Mouse (Mus musculus): ENCODE measurements around the gene Ltb4r2. TPM values are rescaled to one million over a fixed set of nuclear protein-coding genes. Genes with fewer than 3 reads are reported as not detected.

Gene Ltb4r2
- polyA plus RNA-seq, 1 experiment from 2014 or later = 0.16 TPM

- H3K9ac ChIP-seq (ENCODE audit: low read depth, low read length) = no peak overlapping the region
- no peak overlapping the region for H3K4me2 ChIP-seq
- peaks cover 22% of the 10 kb centered on the region for H3K4me1 ChIP-seq (ENCODE audit: control insufficient read depth, insufficient read depth, low read length)
- ATAC-seq (replicated peaks; ENCODE audit: insufficient number of reproducible peaks, low FRiP score, low TSS enrichment) = no peak
- H3K27ac ChIP-seq (ENCODE audit: low read depth, low read length) = no peak overlapping the region
- WGBS (ENCODE audit: insufficient replicate concordance) = 50% methylated on average over 16 of the region's 16 CpGs
- no peaks in the 10 kb centered on the region for H3K9me3 ChIP-seq (replicated peaks; ENCODE audit: control insufficient read depth, low read length)
- peaks cover 27% of the 10 kb centered on the region for H3K27me3 ChIP-seq (ENCODE audit: control insufficient read depth, insufficient read depth, low read length)
- H3K36me3 ChIP-seq (ENCODE audit: control insufficient read depth, insufficient read depth, low read length) = no peaks in the 10 kb centered on the region
- no peak overlapping the region for H3K4me3 ChIP-seq (ENCODE audit: low read depth, low read length)
Measured at GRCm38 (mm10) chr14:55779656-55780055, 18.4 kb downstream of the Ltb4r2 start.

DNA sequence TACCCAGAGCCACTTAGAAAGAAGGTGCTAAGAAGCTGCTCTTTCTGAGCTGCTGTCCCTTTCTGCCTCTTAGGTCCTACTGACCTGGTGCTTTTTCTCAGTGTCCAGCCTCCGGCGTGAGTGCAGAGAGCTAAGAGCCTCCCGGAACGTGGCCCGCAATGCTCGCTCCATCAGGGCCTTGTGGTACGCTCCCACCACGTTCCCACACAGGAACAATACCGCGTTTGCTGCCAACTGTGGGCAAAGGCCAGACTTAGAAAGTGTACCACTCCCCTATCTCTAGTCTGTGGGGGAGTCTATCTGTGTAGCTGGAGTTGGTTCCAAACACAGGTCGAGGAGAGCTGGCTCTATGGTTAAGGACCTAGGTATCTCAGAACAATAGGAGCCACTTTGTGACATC, 19.5 kb downstream of the Ltb4r2 start:
- WGBS (ENCODE audit: insufficient replicate concordance) = 75% methylated on average over 11 of the region's 11 CpGs
- no peak overlapping the region for H3K4me2 ChIP-seq
- H3K27ac ChIP-seq (ENCODE audit: low read depth, low read length) = no peak overlapping the region
- H3K36me3 ChIP-seq (ENCODE audit: control insufficient read depth, insufficient read depth, low read length) = no peaks in the 10 kb centered on the region
- H3K4me3 ChIP-seq (ENCODE audit: low read depth, low read length) = no peak overlapping the region
- no peak for ATAC-seq (replicated peaks; ENCODE audit: insufficient number of reproducible peaks, low FRiP score, low TSS enrichment)
- H3K27me3 ChIP-seq (ENCODE audit: control insufficient read depth, insufficient read depth, low read length) = peaks cover 35% of the 10 kb centered on the region
- H3K9ac ChIP-seq (ENCODE audit: low read depth, low read length) = no peak overlapping the region
- peaks cover 22% of the 10 kb centered on the region for H3K4me1 ChIP-seq (ENCODE audit: control insufficient read depth, insufficient read depth, low read length)
- H3K9me3 ChIP-seq (replicated peaks; ENCODE audit: control insufficient read depth, low read length) = no peaks in the 10 kb centered on the region

- H3K27ac ChIP-seq (ENCODE audit: low read depth, low read length) = no peak overlapping the region
- H3K4me1 ChIP-seq (ENCODE audit: control insufficient read depth, insufficient read depth, low read length) = peaks cover 22% of the 10 kb centered on the region
- peaks cover 41% of the 10 kb centered on the region for H3K27me3 ChIP-seq (ENCODE audit: control insufficient read depth, insufficient read depth, low read length)
- H3K4me3 ChIP-seq (ENCODE audit: low read depth, low read length) = peak overlapping the region; percentile 5; the same call in 1 of the 2 replicates
- 18% methylated on average over 14 of the region's 14 CpGs for WGBS (ENCODE audit: insufficient replicate concordance)
- H3K9me3 ChIP-seq (replicated peaks; ENCODE audit: control insufficient read depth, low read length) = no peaks in the 10 kb centered on the region
- peak overlapping the region; percentile 62 for H3K4me2 ChIP-seq
- H3K36me3 ChIP-seq (ENCODE audit: control insufficient read depth, insufficient read depth, low read length) = no peaks in the 10 kb centered on the region
- ATAC-seq (replicated peaks; ENCODE audit: insufficient number of reproducible peaks, low FRiP score, low TSS enrichment) = no peak
- H3K9ac ChIP-seq (ENCODE audit: low read depth, low read length) = no peak overlapping the region
Measured at GRCm38 (mm10) chr14:55781310-55781709, 20.1 kb downstream of the Ltb4r2 start.

GRCm38 (mm10) chr14:55782361-55782960, 21.2 kb downstream of the Ltb4r2 start:
- Histone ChIP-seq H3K36me3 (ENCODE audit: control insufficient read depth, insufficient read depth, low read length) (no peaks in the 10 kb centered on the region), H3K4me2 (peak overlapping the region; percentile 62), H3K9ac (ENCODE audit: low read depth, low read length) (peak overlapping the region; percentile 50; the same call in 1 of the 2 replicates), H3K9me3 (replicated peaks; ENCODE audit: control insufficient read depth, low read length) (no peaks in the 10 kb centered on the region), H3K4me3 (ENCODE audit: low read depth, low read length) (peak overlapping the region; percentile 52), H3K27ac (ENCODE audit: low read depth, low read length) (peak overlapping the region; percentile 63), H3K4me1 (ENCODE audit: control insufficient read depth, insufficient read depth, low read length) (peaks cover 13% of the 10 kb centered on the region; the same call in 1 of the 2 replicates), H3K27me3 (ENCODE audit: control insufficient read depth, insufficient read depth, low read length) (peaks cover 52% of the 10 kb centered on the region)
- WGBS (ENCODE audit: insufficient replicate concordance) = 42% methylated on average over 9 of the region's 9 CpGs
- no peak for ATAC-seq (replicated peaks; ENCODE audit: insufficient number of reproducible peaks, low FRiP score, low TSS enrichment)

GRCm38 (mm10) chr14:55783171-55783957, 22.1 kb downstream of the Ltb4r2 start:
- Histone ChIP-seq H3K4me1 (ENCODE audit: control insufficient read depth, insufficient read depth, low read length) (peaks cover 12% of the 10 kb centered on the region; the same call in 1 of the 2 replicates), H3K27me3 (ENCODE audit: control insufficient read depth, insufficient read depth, low read length) (peaks cover 61% of the 10 kb centered on the region)

DNA sequence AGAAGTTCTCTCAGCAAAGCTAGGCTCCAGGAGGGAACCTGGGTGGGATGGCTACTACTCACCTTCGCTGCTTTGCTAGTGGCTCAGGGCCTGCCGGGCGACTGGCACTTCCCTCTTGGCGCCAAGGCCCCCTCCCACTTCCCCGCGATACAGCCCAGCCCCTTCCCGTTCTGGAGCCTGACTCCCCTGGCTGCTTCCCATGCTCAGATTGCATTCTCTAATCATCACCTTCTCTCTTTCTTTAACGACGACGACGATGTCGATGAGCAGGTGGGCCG, 22.7 kb downstream of the Ltb4r2 start, which contains the start of gene Adcy4:
Gene Adcy4 (minus strand): TSS at position 138 of the 278 bp plus-strand sequence.
- WGBS (ENCODE audit: insufficient replicate concordance) = 2% methylated on average over 13 of the region's 13 CpGs

More at GRCm38 (mm10) chr14:55783171-55783957, 22.1 kb downstream of the Ltb4r2 start:
- 1% methylated on average over 31 of the region's 31 CpGs for WGBS (ENCODE audit: insufficient replicate concordance)
- peak overlapping the region; percentile 52 for H3K4me3 ChIP-seq (ENCODE audit: low read depth, low read length)
- ATAC-seq (replicated peaks; ENCODE audit: insufficient number of reproducible peaks, low FRiP score, low TSS enrichment) = peak; percentile 19; the same call in 1 of the 2 replicates
- peak overlapping the region; percentile 62 for H3K4me2 ChIP-seq
- H3K9ac ChIP-seq (ENCODE audit: low read depth, low read length) = peak overlapping the region; percentile 58; the same call in 1 of the 2 replicates
- H3K36me3 ChIP-seq (ENCODE audit: control insufficient read depth, insufficient read depth, low read length) = no peaks in the 10 kb centered on the region
- H3K9me3 ChIP-seq (replicated peaks; ENCODE audit: control insufficient read depth, low read length) = no peaks in the 10 kb centered on the region
- H3K27ac ChIP-seq (ENCODE audit: low read depth, low read length) = peak overlapping the region; percentile 73

DNA sequence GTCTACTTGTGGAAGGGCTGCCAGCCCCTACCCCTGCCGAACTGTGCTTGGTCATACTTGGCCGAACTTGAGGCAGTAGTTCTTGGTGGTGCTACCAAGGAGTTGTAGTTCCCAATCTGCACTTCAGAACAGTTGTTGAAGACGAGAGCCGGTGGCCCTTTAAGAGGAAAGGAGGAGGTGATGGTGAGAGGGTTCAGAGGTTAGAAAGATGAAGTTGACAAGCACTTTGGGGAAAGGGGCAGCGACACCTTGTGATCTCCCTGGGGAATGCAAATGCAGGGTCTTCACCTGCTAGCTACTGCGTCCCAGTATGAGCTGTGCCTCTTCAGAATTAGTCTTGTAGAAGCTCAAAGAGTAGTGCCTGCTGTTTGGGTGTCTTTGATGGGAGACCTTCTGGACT, 24.0 kb downstream of the Ltb4r2 start:
- ATAC-seq (replicated peaks; ENCODE audit: insufficient number of reproducible peaks, low FRiP score, low TSS enrichment) = no peak
- H3K9me3 ChIP-seq (replicated peaks; ENCODE audit: control insufficient read depth, low read length) = no peaks in the 10 kb centered on the region
- H3K36me3 ChIP-seq (ENCODE audit: control insufficient read depth, insufficient read depth, low read length) = no peaks in the 10 kb centered on the region
- H3K4me1 ChIP-seq (ENCODE audit: control insufficient read depth, insufficient read depth, low read length) = peaks cover 12% of the 10 kb centered on the region; the same call in 1 of the 2 replicates
- WGBS (ENCODE audit: insufficient replicate concordance) = 25% methylated on average over 6 of the region's 6 CpGs
- no peak overlapping the region for H3K9ac ChIP-seq (ENCODE audit: low read depth, low read length)
- H3K4me3 ChIP-seq (ENCODE audit: low read depth, low read length) = no peak overlapping the region
- H3K27me3 ChIP-seq (ENCODE audit: control insufficient read depth, insufficient read depth, low read length) = peaks cover 70% of the 10 kb centered on the region
- no peak overlapping the region for H3K4me2 ChIP-seq
- H3K27ac ChIP-seq (ENCODE audit: low read depth, low read length) = no peak overlapping the region

More for the DNA sequence above, 22.7 kb downstream of the Ltb4r2 start, which contains the start of gene Adcy4:
- no peaks in the 10 kb centered on the region for H3K36me3 ChIP-seq (ENCODE audit: control insufficient read depth, insufficient read depth, low read length)
- H3K4me3 ChIP-seq (ENCODE audit: low read depth, low read length) = peak within 1 kb of the TSS; percentile 52
- peaks cover 66% of the 10 kb centered on the region for H3K27me3 ChIP-seq (ENCODE audit: control insufficient read depth, insufficient read depth, low read length)
- peak; percentile 43; the same call in 1 of the 2 replicates for ATAC-seq (replicated peaks; ENCODE audit: insufficient number of reproducible peaks, low FRiP score, low TSS enrichment)
- no peaks in the 10 kb centered on the region for H3K9me3 ChIP-seq (replicated peaks; ENCODE audit: control insufficient read depth, low read length)
- H3K27ac ChIP-seq (ENCODE audit: low read depth, low read length) = peak within 1 kb of the TSS; percentile 73
- H3K9ac ChIP-seq (ENCODE audit: low read depth, low read length) = peak within 1 kb of the TSS; percentile 58; the same call in 1 of the 2 replicates
- H3K4me2 ChIP-seq = peak within 1 kb of the TSS; percentile 62
- H3K4me1 ChIP-seq (ENCODE audit: control insufficient read depth, insufficient read depth, low read length) = peaks cover 12% of the 10 kb centered on the region; the same call in 1 of the 2 replicates

- no peak overlapping the region for H3K27ac ChIP-seq (ENCODE audit: low read depth, low read length)
- 28% methylated on average over 11 of the region's 11 CpGs for WGBS (ENCODE audit: insufficient replicate concordance)
- no peak for ATAC-seq (replicated peaks; ENCODE audit: insufficient number of reproducible peaks, low FRiP score, low TSS enrichment)
- peaks cover 57% of the 10 kb centered on the region for H3K27me3 ChIP-seq (ENCODE audit: control insufficient read depth, insufficient read depth, low read length)
- peak overlapping the region; percentile 41; the same call in 1 of the 2 replicates for H3K4me3 ChIP-seq (ENCODE audit: low read depth, low read length)
- H3K4me2 ChIP-seq = peak overlapping the region; percentile 74
- H3K9ac ChIP-seq (ENCODE audit: low read depth, low read length) = no peak overlapping the region; the same call in 1 of the 2 replicates
- H3K36me3 ChIP-seq (ENCODE audit: control insufficient read depth, insufficient read depth, low read length) = no peaks in the 10 kb centered on the region
- no peaks in the 10 kb centered on the region for H3K9me3 ChIP-seq (replicated peaks; ENCODE audit: control insufficient read depth, low read length)
- 0 out of 2 replicates have a peak, but pooled peaks cover 8% of the 10 kb centered on the region for H3K4me1 ChIP-seq (ENCODE audit: control insufficient read depth, insufficient read depth, low read length)
Measured at GRCm38 (mm10) chr14:55787731-55788130, 26.5 kb downstream of the Ltb4r2 start.
